Mouse (Mus musculus) heart, adult 2 months (tissue): ENCODE results near the gene Abhd2.

Source experiments
- CTCF ChIP-seq: fragments of 200-600 bp; IDR thresholded peaks from 2 replicates; pipeline ENCODE4 v1.8.1; 2022; ENCODE audit warnings: antibody characterized with exemption, mild to moderate bottlenecking, moderate library complexity
- POLR2A ChIP-seq: fragments of 200-500 bp; IDR thresholded peaks from 2 replicates; pipeline ENCODE4 v1.6.1; 2011; ENCODE audit warnings: mild to moderate bottlenecking, low read depth, low read length, control low read depth; ENCODE audit not compliant: insufficient read depth

- TF ChIP-seq POLR2A (no peak), CTCF (no peak)
Observed at GRCm38 (mm10) chr7:79400296-79400695, 127.3 kb downstream of the Abhd2 start.
